8 mouse cellular contexts compared by ENCODE assay signal in genomic region chr11:76456233-76456632, GRCm38 (mm10). TPM values are rescaled to one million over a fixed set of nuclear protein-coding genes. Genes with fewer than 3 reads are reported as not detected.
A peak's percentile ranks its signal among the peaks of the same experiment; 100 is the strongest.
DNase-seq lines count a peak whose midpoint lies in the region; ATAC-seq and TF ChIP-seq lines count a peak whose summit lies in the region.

No protein-coding gene starts in this region.

- no peak overlapping the region for H3K4me2 ChIP-seq in heart, embryonic 15.5 days
- no peak overlapping the region for H3K4me2 ChIP-seq in liver, embryonic 13.5 days
- H3K4me2 ChIP-seq in neural tube, embryonic 12.5 days (replicated peaks): no peak overlapping the region
- H3K4me2 ChIP-seq in stomach, embryonic 16.5 days (ENCODE audit: low read depth, low read length): no peak overlapping the region

- H3K9ac ChIP-seq in heart, embryonic 15.5 days: no peak overlapping the region
- H3K9ac ChIP-seq in liver, embryonic 13.5 days: no peak overlapping the region
- H3K9ac ChIP-seq in neural tube, embryonic 12.5 days: no peak overlapping the region
- no peak overlapping the region for H3K9ac ChIP-seq in stomach, embryonic 16.5 days (ENCODE audit: low read length)

- ATAC-seq in CD4-positive, CD25-positive, alpha-beta regulatory T cell, adult 4 months: peak; percentile 74
- peak; percentile 64 for ATAC-seq in erythroid progenitor cell, adult 5-6 weeks (replicated peaks; ENCODE audit: low FRiP score, poor library complexity, severe bottlenecking)
- peak; percentile 53; the same call in 1 of the 2 replicates for ATAC-seq in heart, embryonic 15.5 days (replicated peaks; ENCODE audit: insufficient number of reproducible peaks, insufficient read depth, low FRiP score, low read depth)
- no peak for ATAC-seq in liver, embryonic 13.5 days (ENCODE audit: low read depth)
- peak; percentile 57 for ATAC-seq in neural tube, embryonic 12.5 days (ENCODE audit: low FRiP score, low read depth)
- ATAC-seq in stomach, embryonic 16.5 days (ENCODE audit: insufficient read depth, low FRiP score): peak; percentile 45; the same call in 1 of the 2 replicates

- no peak for TF ChIP-seq POLR2A in bone marrow macrophage, adult 2 months (IDR thresholded peaks at IDR 0.05; ENCODE audit: borderline replicate concordance, low read depth, low read length)

- peak; percentile 93 for DNase-seq in kidney, postnatal 10 days
- DNase-seq in liver, embryonic 13.5 days: peak; percentile 59

- TF ChIP-seq CTCF in bone marrow macrophage, adult 2 months (IDR thresholded peaks at IDR 0.05; ENCODE audit: low read depth, low read length): peak; percentile 72

- 27% methylated on average over 6 of the region's 6 CpGs for WGBS in heart, embryonic 15.5 days
- WGBS in liver, embryonic 13.5 days (ENCODE audit: insufficient replicate concordance): 18% methylated on average over 6 of the region's 6 CpGs
- 13% methylated on average over 6 of the region's 6 CpGs for WGBS in neural tube, embryonic 12.5 days
- 21% methylated on average over 6 of the region's 6 CpGs for WGBS in stomach, embryonic 16.5 days

- H3K36me3 ChIP-seq in heart, embryonic 15.5 days: peaks cover 45% of the 10 kb centered on the region
- H3K36me3 ChIP-seq in liver, embryonic 13.5 days: 0 out of 2 replicates have a peak, but pooled peaks cover 4% of the 10 kb centered on the region
- peaks cover 58% of the 10 kb centered on the region for H3K36me3 ChIP-seq in neural tube, embryonic 12.5 days
- peaks cover 6% of the 10 kb centered on the region; the same call in 1 of the 2 replicates for H3K36me3 ChIP-seq in stomach, embryonic 16.5 days (ENCODE audit: control insufficient read depth, insufficient read depth, low read length)

- H3K4me1 ChIP-seq in bone marrow macrophage, adult 2 months (ENCODE audit: control insufficient read depth, insufficient read depth, low read length): peaks cover 29% of the 10 kb centered on the region
- peaks cover 9% of the 10 kb centered on the region; the same call in 1 of the 2 replicates for H3K4me1 ChIP-seq in heart, embryonic 15.5 days (replicated peaks)
- 0 out of 2 replicates have a peak, but pooled peaks cover 3% of the 10 kb centered on the region for H3K4me1 ChIP-seq in liver, embryonic 13.5 days (replicated peaks)
- peaks cover 7% of the 10 kb centered on the region; the same call in 1 of the 2 replicates for H3K4me1 ChIP-seq in neural tube, embryonic 12.5 days
- 0 out of 2 replicates have a peak, but pooled peaks cover 3% of the 10 kb centered on the region for H3K4me1 ChIP-seq in stomach, embryonic 16.5 days (ENCODE audit: control insufficient read depth, insufficient read depth, low read length)

- H3K27ac ChIP-seq in bone marrow macrophage, adult 2 months (ENCODE audit: insufficient read depth, low read depth, low read length): no peak overlapping the region
- H3K27ac ChIP-seq in heart, embryonic 15.5 days: no peak overlapping the region
- no peak overlapping the region for H3K27ac ChIP-seq in liver, embryonic 13.5 days
- no peak overlapping the region for H3K27ac ChIP-seq in neural tube, embryonic 12.5 days
- H3K27ac ChIP-seq in stomach, embryonic 16.5 days (ENCODE audit: low read length): no peak overlapping the region

- no peaks in the 10 kb centered on the region for H3K27me3 ChIP-seq in heart, embryonic 15.5 days
- H3K27me3 ChIP-seq in liver, embryonic 13.5 days: no peaks in the 10 kb centered on the region
- no peaks in the 10 kb centered on the region for H3K27me3 ChIP-seq in neural tube, embryonic 12.5 days (replicated peaks)
- no peaks in the 10 kb centered on the region for H3K27me3 ChIP-seq in stomach, embryonic 16.5 days (ENCODE audit: control insufficient read depth, insufficient read depth, low read length)

- H3K4me3 ChIP-seq in bone marrow macrophage, adult 2 months (ENCODE audit: insufficient read depth, low read length): no peak overlapping the region
- H3K4me3 ChIP-seq in heart, embryonic 15.5 days: no peak overlapping the region
- no peak overlapping the region for H3K4me3 ChIP-seq in liver, embryonic 13.5 days (replicated peaks)
- no peak overlapping the region for H3K4me3 ChIP-seq in neural tube, embryonic 12.5 days
- H3K4me3 ChIP-seq in stomach, embryonic 16.5 days (replicated peaks; ENCODE audit: low read length): no peak overlapping the region

- no peaks in the 10 kb centered on the region for H3K9me3 ChIP-seq in heart, embryonic 15.5 days (replicated peaks)
- no peaks in the 10 kb centered on the region for H3K9me3 ChIP-seq in liver, embryonic 13.5 days (replicated peaks)
- H3K9me3 ChIP-seq in neural tube, embryonic 12.5 days: no peaks in the 10 kb centered on the region
- H3K9me3 ChIP-seq in stomach, embryonic 16.5 days (replicated peaks; ENCODE audit: control insufficient read depth, low read length): no peaks in the 10 kb centered on the region

RNA-seq across cellular contexts. Expression of gene Timm22, which starts 49.5 kb away (rescaled TPM):
- polyA plus RNA-seq in CD4-positive, CD25-positive, alpha-beta regulatory T cell, adult 4 months (2017; shearing (Covaris generic)): 10 to 100 TPM; 55.6 to 64.4 TPM
- polyA plus RNA-seq in bone marrow macrophage, adult 2 months (2012; ENCODE audit: insufficient read depth, insufficient read length, missing spikeins): 15.1 and 15.5 TPM in 2 replicates
- 4.2 and 4.7 TPM in 2 replicates for total RNA-seq in erythroid progenitor cell, adult 5-6 weeks (2015; ENCODE audit: low replicate concordance)
- 2.3 and 4.0 TPM in 2 replicates for total RNA-seq in erythroid progenitor cell, adult 5-6 weeks (2017; ENCODE audit: low replicate concordance)
- polyA plus RNA-seq in heart, embryonic 15.5 days (2015; fragmentation: Nextera tagmentation; extraction: Ambion mirVana): 79.9 and 84.9 TPM in 2 replicates
- 52.7 and 54.1 TPM in 2 replicates for polyA plus RNA-seq in liver, embryonic 13.5 days (2015; fragmentation: Nextera tagmentation; extraction: Ambion mirVana)
- 120 and 132 TPM in 2 replicates for polyA plus RNA-seq in neural tube, embryonic 12.5 days (2016; fragmentation: Nextera tagmentation; extraction: Ambion mirVana)
- 76.1 and 94.9 TPM in 2 replicates for polyA plus RNA-seq in stomach, embryonic 16.5 days (2015; fragmentation: Nextera tagmentation; extraction: Ambion mirVana)

RNA-seq across cellular contexts. Expression of gene Nxn, which starts 57.3 kb away (rescaled TPM):
- polyA plus RNA-seq in CD4-positive, CD25-positive, alpha-beta regulatory T cell, adult 4 months (2017; shearing (Covaris generic)): 1 to 10 TPM; 1.3 to 2.0 TPM
- 0.35 TPM in 1 of 2 replicates, not detected in the other for polyA plus RNA-seq in bone marrow macrophage, adult 2 months (2012; ENCODE audit: insufficient read depth, insufficient read length, missing spikeins)
- total RNA-seq in erythroid progenitor cell, adult 5-6 weeks (2015; ENCODE audit: low replicate concordance): 1.4 and 2.1 TPM in 2 replicates
- total RNA-seq in erythroid progenitor cell, adult 5-6 weeks (2017; ENCODE audit: low replicate concordance): 0.98 TPM in 1 of 2 replicates, not detected in the other
- polyA plus RNA-seq in heart, embryonic 15.5 days (2015; fragmentation: Nextera tagmentation; extraction: Ambion mirVana): 18.6 and 26.0 TPM in 2 replicates
- polyA plus RNA-seq in liver, embryonic 13.5 days (2015; fragmentation: Nextera tagmentation; extraction: Ambion mirVana): 3.2 and 3.5 TPM in 2 replicates
- 64.1 and 64.4 TPM in 2 replicates for polyA plus RNA-seq in neural tube, embryonic 12.5 days (2016; fragmentation: Nextera tagmentation; extraction: Ambion mirVana)
- polyA plus RNA-seq in stomach, embryonic 16.5 days (2015; fragmentation: Nextera tagmentation; extraction: Ambion mirVana): 26.6 and 28.7 TPM in 2 replicates
